Mouse (Mus musculus) cerebellum, adult 8-10 months (tissue): Measurements from ENCODE around the gene Lyst.
"Not testable (repeated sequence)": the region's sequence is repeated elsewhere in the genome, so short reads cannot be mapped to it uniquely, and the experiment has no call there.

ENCODE experiments used
- DNase-seq: peaks from one replicate; pipeline ENCODE4 v3.0.0; 2022

Lyst gene

GRCm38 (mm10) chr13:13638725-13639124 lies 48.5 kb downstream of the Lyst start:
- DNase-seq = no peak

- DNase-seq = no peak
These were observed 57.1 kb downstream of the Lyst start for GRCm38 (mm10) chr13:13647296-13647695.

GRCm38 (mm10) chr13:13655453-13655852 lies 65.3 kb downstream of the Lyst start:
- DNase-seq = no peak

- not testable (repeated sequence) for DNase-seq
These were observed 75.9 kb downstream of the Lyst start for GRCm38 (mm10) chr13:13666103-13666502.

GRCm38 (mm10) chr13:13670669-13671068 lies 80.5 kb downstream of the Lyst start:
- no peak for DNase-seq

- DNase-seq = no peak
These were observed 81.6 kb downstream of the Lyst start for GRCm38 (mm10) chr13:13671585-13672328.

- no peak for DNase-seq
These were observed 84.6 kb downstream of the Lyst start for GRCm38 (mm10) chr13:13674669-13675343.

- DNase-seq = peak; percentile 11
These were observed 87.7 kb downstream of the Lyst start for GRCm38 (mm10) chr13:13677871-13678270.

- DNase-seq = no peak
These were observed 91.4 kb downstream of the Lyst start for GRCm38 (mm10) chr13:13681642-13682041.

- DNase-seq = no peak
These were observed 113.3 kb downstream of the Lyst start for GRCm38 (mm10) chr13:13703476-13703875.

GRCm38 (mm10) chr13:13721435-13721834 lies 131.2 kb downstream of the Lyst start:
- not testable (repeated sequence) for DNase-seq

GRCm38 (mm10) chr13:13723293-13723692 lies 133.1 kb downstream of the Lyst start:
- DNase-seq = no peak

GRCm38 (mm10) chr13:13723786-13724185 lies 133.6 kb downstream of the Lyst start:
- no peak for DNase-seq

GRCm38 (mm10) chr13:13739232-13739631 lies 149.0 kb downstream of the Lyst start:
- DNase-seq = no peak

- DNase-seq = no peak
These were observed 155.7 kb downstream of the Lyst start for GRCm38 (mm10) chr13:13745911-13746310.

- no peak for DNase-seq
These were observed 185.7 kb downstream of the Lyst start for GRCm38 (mm10) chr13:13775778-13776494.

GRCm38 (mm10) chr13:13777052-13777451 lies 186.9 kb downstream of the Lyst start:
- no peak for DNase-seq

GRCm38 (mm10) chr13:13777696-13778095 lies 187.5 kb downstream of the Lyst start:
- DNase-seq = no peak

GRCm38 (mm10) chr13:13778837-13779458 lies 188.8 kb downstream of the Lyst start:
- no peak for DNase-seq

GRCm38 (mm10) chr13:13780271-13780670 lies 190.1 kb downstream of the Lyst start:
- no peak for DNase-seq

- DNase-seq = no peak
These were observed 190.8 kb downstream of the Lyst start for GRCm38 (mm10) chr13:13781026-13781425.

- no peak for DNase-seq
These were observed 193.1 kb downstream of the Lyst start for GRCm38 (mm10) chr13:13783296-13783695.

GRCm38 (mm10) chr13:13783894-13784419 lies 193.8 kb downstream of the Lyst start, which contains the start of gene Gng4:
Gene Gng4 (plus strand): TSS chr13:13784059.
- DNase-seq = peak; percentile 16
